Mouse (Mus musculus) liver, embryonic 15.5 days (tissue): ENCODE results near the gene Abcc10. TPM values are rescaled to one million over a fixed set of nuclear protein-coding genes. Genes with fewer than 3 reads are reported as not detected.

Experiments
- ATAC-seq: fragments of 200-750 bp; cut with Nextera tagmentation; 2 replicates; pipeline ENCODE4 v1.8.0; 2017; ENCODE audit warnings: moderate number of reproducible peaks, mild to moderate bottlenecking, moderate library complexity; ENCODE audit not compliant: insufficient read depth
- H3K27ac ChIP-seq: fragments of 300-500 bp; sonication (generic); replicated peaks from 2 replicates; pipeline ENCODE4 v1.5.1; 2015; ENCODE audit warnings: mild to moderate bottlenecking, inconsistent platforms
- H3K27me3 ChIP-seq: fragments of 300-500 bp; sonication (generic); 2 replicates; pipeline ENCODE4 v1.6.1; 2015; ENCODE audit warnings: mild to moderate bottlenecking, inconsistent platforms
- H3K36me3 ChIP-seq: fragments of 300-500 bp; sonication (generic); replicated peaks from 2 replicates; pipeline ENCODE4 v1.6.1; 2015; ENCODE audit warnings: moderate library complexity, mild to moderate bottlenecking, inconsistent platforms
- H3K4me1 ChIP-seq: fragments of 300-500 bp; sonication (generic); replicated peaks from 2 replicates; pipeline ENCODE4 v1.6.1; 2015; ENCODE audit warnings: inconsistent platforms
- H3K4me2 ChIP-seq: fragments of 300-500 bp; sonication (generic); 2 replicates; pipeline ENCODE4 v1.6.1; 2015; ENCODE audit warnings: moderate library complexity, mild to moderate bottlenecking, inconsistent platforms
- H3K4me3 ChIP-seq: fragments of 300-500 bp; sonication (generic); replicated peaks from 2 replicates; pipeline ENCODE4 v1.5.1; 2015; ENCODE audit warnings: mild to moderate bottlenecking, inconsistent platforms
- H3K9ac ChIP-seq: fragments of 300-500 bp; sonication (generic); 2 replicates; pipeline ENCODE4 v1.6.1; 2015; ENCODE audit warnings: moderate library complexity, mild to moderate bottlenecking, inconsistent platforms
- H3K9me3 ChIP-seq: fragments of 300-500 bp; sonication (generic); replicated peaks from 2 replicates; pipeline ENCODE4 v1.6.1; 2016; ENCODE audit warnings: inconsistent platforms
- WGBS: fragments of 180-500 bp; shearing (Covaris S2); methylation state at CpG from one replicate; pipeline ENCODE4 v1.1.7; 2015; ENCODE audit warnings: mixed read lengths; ENCODE audit not compliant: insufficient replicate concordance; 5-methylcytosine and 5-hydroxymethylcytosine counted together
- polyA plus RNA-seq: library from polyadenylated mRNA; unstranded; fragments of >200 nt; fragmentation: Nextera tagmentation; extraction: Ambion mirVana; gene quantifications from 2 replicates; pipeline ENCODE4 v1.2.1, GENCODE M21; 2015

The Abcc10 gene
- 1.8 and 2.0 TPM in 2 replicates for polyA plus RNA-seq

DNA sequence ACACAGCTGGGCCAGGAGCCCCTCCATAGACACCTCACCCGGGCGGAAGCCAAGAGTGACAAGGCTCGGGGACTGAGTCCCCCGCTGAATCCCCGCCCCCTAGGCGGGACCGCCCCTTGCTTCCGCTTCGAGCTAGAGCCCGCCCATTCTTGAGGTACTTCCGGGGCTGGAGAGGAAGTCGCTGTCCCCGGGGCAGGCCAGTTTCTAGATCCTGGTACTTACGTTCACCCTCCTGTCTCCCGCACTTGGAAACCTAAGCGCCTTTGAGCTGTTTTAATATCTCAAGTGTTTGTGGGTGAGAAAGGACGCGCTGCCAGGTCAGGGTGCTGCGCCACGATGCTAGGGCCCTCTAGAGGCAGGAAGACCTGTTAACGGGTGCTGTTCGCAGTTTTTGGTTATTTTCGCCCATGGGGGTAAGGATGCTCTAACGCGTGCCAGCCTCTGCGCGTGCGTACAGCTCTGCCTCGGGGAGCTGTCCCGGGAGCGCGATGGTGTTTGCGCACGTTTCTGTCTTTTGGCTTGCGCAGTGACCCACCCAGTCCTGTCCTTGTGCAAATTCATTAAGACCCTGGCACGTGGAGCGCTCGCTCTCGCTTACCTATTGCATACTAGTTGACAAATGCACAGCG lies at the start of gene Abcc10:
TSS of gene Abcc10 (minus strand) at position 447 of the 629 bp plus-strand sequence.
- Histone ChIP-seq H3K36me3 (no peaks in the 10 kb centered on the region), H3K9me3 (no peaks in the 10 kb centered on the region), H3K4me2 (peak within 1 kb of the TSS; percentile 98), H3K27ac (peak within 1 kb of the TSS; percentile 94), H3K4me1 (peaks cover 31% of the 10 kb centered on the region), H3K4me3 (peak within 1 kb of the TSS; percentile 86), H3K9ac (peak within 1 kb of the TSS; percentile 87), H3K27me3 (no peaks in the 10 kb centered on the region)
- WGBS: under 1% methylated on average over 40 of the region's 40 CpGs
- ATAC-seq: peak; percentile 98

DNA sequence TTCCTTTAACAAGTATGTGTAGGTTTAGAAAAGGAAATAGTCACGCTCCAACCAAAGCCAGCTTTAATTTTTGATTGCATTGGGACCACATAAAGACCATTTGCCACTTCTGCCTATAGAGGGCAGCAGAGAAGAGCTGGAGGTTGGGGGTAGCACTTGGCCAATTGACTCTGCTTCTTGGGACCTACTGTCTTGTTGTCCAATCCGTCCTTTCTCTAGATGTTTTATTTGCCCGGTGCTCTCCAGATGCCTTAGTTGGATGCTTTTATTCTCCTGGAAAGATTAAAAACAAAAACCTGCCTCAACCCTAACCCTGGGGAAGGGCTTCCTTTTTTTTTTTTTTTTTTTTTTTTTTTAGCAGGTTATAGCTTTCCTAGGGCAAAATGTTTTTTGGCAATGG lies 43.6 kb upstream of the Abcc10 start:
- Histone ChIP-seq H3K27ac (no peak overlapping the region), H3K36me3 (no peaks in the 10 kb centered on the region), H3K4me3 (no peak overlapping the region), H3K4me1 (no peaks in the 10 kb centered on the region), H3K9me3 (no peaks in the 10 kb centered on the region), H3K27me3 (peaks cover 6% of the 10 kb centered on the region; the same call in 1 of the 2 replicates), H3K9ac (no peak overlapping the region), H3K4me2 (no peak overlapping the region)
- 45% methylated on average over 3 of the region's 3 CpGs for WGBS
- ATAC-seq: no peak

DNA sequence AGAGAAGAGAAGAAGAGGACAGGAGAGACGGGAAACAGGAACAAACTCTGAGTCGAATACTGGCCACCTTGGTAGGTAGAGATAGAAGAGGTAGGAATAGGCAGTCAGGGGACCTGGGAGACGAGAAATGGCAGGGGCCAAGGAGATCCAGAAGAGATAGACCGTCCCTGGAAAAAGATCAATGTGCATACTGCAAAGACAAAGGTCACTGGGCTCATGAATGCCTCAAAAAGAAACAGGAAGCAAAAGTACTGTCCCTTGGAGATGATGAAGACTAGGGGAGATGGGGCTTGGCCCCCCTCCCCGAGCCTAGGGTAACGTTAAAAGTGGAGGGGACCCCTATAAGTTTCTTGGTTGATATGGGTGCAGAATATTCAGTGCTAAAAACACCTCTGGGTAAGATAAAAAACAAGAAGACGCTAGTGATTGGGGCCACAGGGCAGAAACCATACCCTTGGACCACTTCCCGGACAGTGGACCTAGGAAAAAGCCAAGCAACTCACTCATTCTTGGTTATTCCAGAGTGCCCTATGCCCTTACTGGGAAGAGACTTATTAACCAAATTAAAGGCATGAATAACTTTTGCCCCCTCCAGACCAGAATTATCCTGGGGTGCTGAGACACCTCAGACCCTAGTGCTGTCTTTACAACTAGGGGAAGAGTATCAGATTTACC lies 23.0 kb upstream of the Abcc10 start:
- WGBS: 59% methylated on average over 8 of the region's 8 CpGs
- no peak for ATAC-seq

DNA sequence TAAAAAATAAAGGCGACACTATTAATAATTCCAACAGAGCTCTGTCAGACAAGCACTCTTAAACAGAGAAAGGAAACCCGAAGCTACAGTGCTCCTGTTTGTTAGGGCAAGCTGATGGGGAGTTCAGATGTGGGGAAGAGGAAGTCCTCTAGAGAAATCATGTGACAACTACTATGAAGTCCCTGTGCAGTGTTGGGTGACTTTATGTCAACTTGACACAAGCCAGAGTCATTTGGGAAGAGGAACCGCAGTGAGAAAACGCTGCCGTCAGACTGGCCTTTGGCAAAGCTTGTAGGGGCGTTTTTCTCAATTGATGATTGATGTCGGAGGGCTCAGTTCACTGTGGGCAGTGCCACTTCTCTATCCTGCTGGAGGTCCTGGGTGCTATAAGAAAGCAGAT lies 13.1 kb upstream of the Abcc10 start:
- Histone ChIP-seq H3K4me3 (no peak overlapping the region), H3K4me1 (no peaks in the 10 kb centered on the region), H3K27ac (no peak overlapping the region), H3K9me3 (0 out of 2 replicates have a peak, but pooled peaks cover 2% of the 10 kb centered on the region), H3K4me2 (no peak overlapping the region), H3K27me3 (no peaks in the 10 kb centered on the region), H3K9ac (no peak overlapping the region), H3K36me3 (no peaks in the 10 kb centered on the region)
- no peak for ATAC-seq
- WGBS: 29% methylated on average over 7 of the region's 7 CpGs

More for the DNA sequence above, 23.0 kb upstream of the Abcc10 start:
- no peaks in the 10 kb centered on the region for H3K4me1 ChIP-seq
- no peak overlapping the region for H3K4me3 ChIP-seq
- no peak overlapping the region for H3K9ac ChIP-seq
- 0 out of 2 replicates have a peak, but pooled peaks cover 4% of the 10 kb centered on the region for H3K9me3 ChIP-seq
- H3K4me2 ChIP-seq: no peak overlapping the region
- H3K27me3 ChIP-seq: no peaks in the 10 kb centered on the region
- no peaks in the 10 kb centered on the region for H3K36me3 ChIP-seq
- no peak overlapping the region for H3K27ac ChIP-seq

DNA sequence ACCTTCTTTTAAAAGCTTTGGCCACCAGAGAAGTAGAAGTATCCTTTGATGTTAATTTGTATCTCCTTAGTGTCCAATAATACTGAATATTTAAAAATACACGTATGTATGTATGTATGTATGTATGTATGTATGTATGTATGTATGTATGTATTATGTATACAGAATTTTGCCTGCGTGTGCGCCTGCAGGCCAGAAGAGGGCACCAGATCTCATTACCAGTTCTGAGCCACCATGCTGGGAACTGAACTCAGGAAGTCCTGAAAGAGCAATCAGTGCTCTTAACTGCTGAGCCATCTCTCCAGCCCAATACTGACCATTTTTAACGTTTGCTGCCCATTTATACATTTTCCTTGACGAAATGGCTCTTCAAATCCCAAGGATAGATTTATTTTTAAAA lies 8.3 kb upstream of the Abcc10 start:
- 13% methylated on average over 5 of the region's 5 CpGs for WGBS
- Histone ChIP-seq H3K27ac (no peak overlapping the region), H3K27me3 (no peaks in the 10 kb centered on the region), H3K9me3 (no peaks in the 10 kb centered on the region), H3K36me3 (no peaks in the 10 kb centered on the region), H3K9ac (no peak overlapping the region), H3K4me3 (no peak overlapping the region), H3K4me2 (no peak overlapping the region), H3K4me1 (peaks cover 9% of the 10 kb centered on the region)
- ATAC-seq: no peak

DNA sequence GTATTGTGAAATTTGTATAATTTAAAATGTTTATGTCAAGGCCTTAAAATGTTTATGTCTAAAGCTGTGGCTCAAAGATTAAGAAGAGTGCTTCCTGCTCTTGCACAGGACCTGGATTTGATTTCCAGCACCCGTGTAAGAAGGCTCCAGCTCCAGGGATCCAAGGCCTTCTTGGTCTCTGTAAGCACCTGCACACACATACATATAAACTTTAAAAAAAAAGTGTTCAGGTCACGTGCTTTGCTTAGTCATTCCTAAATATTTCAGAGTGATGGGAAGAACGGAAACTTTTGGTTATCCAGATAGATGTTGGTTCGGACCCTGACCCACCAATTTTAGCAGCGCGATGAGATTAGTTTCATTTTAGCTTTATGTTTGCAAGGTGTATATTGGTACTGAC lies 571 bp upstream of the Abcc10 start:
- Histone ChIP-seq H3K4me2 (peak overlapping the region; percentile 98), H3K36me3 (no peaks in the 10 kb centered on the region), H3K9me3 (no peaks in the 10 kb centered on the region), H3K4me3 (peak overlapping the region; percentile 86), H3K9ac (no peak overlapping the region), H3K27ac (peak overlapping the region; percentile 94), H3K27me3 (no peaks in the 10 kb centered on the region), H3K4me1 (peaks cover 31% of the 10 kb centered on the region)
- no peak for ATAC-seq
- WGBS: 62% methylated on average over 6 of the region's 6 CpGs

DNA sequence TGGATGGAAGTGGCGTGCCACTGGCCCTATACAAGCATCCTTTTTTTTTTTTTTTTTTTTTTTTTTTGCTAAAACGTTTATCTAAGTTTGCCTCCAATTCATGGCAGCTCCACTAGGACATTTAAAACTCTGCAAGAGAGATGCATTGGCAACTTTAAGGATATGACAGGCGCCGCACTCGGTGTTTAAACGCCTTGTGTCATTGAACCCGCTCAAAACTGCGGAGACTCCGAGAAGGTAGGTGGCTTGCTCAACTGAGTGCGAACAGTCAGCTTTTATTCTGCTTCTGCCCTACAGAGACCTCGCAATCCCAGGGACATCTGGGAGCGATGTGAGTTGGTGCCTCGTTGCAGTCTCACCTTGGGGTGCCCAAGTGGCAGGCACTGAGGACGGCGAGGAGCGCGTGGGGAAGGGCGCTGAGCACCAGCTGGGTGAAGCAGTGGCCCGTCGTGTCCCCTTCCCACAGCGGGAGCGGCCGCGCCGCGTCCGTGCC lies 693 bp downstream of the Abcc10 start:
- Histone ChIP-seq H3K9ac (peak overlapping the region; percentile 87), H3K9me3 (no peaks in the 10 kb centered on the region), H3K4me3 (peak overlapping the region; percentile 86), H3K36me3 (no peaks in the 10 kb centered on the region), H3K4me2 (peak overlapping the region; percentile 98), H3K4me1 (peaks cover 31% of the 10 kb centered on the region), H3K27me3 (no peaks in the 10 kb centered on the region), H3K27ac (peak overlapping the region; percentile 94)
- 7% methylated on average over 27 of the region's 27 CpGs for WGBS
- no peak; the same call in 1 of the 2 replicates for ATAC-seq

DNA sequence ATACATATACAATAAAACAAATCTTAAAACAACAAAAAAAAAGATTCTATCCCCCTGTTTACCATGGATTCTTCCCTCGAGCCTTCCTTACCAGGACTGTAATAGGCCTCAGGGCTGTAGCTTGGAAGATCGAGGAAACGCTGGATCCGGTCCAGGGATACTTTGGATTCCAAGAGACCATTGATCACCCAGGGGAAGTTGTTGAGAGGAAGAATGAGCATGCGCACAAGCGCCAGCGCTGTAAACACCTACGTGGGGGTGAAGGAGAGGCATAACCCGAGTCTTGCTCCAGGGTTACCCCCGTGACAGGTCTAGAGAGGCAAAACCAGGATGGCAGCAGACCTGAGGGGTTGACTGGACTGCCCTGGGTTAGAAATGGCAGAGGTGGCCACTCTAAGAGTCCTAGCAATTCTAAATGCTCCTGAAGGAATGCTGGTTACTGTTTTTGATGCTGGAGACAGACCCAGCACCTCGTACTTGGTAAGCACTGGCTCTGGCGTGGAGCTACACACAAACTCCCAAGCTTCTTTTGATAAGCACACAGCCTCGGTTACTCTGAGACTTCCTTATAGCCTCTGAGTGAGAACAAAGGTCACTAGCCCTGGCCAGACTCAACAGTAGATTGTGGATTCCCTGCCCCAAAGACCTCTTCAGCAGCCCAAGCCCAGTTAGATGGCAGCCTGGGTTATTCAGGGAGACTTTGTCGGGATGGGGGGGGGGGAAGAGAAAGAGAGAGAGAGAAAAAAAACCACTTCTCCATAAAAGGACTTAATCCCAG lies 5.9 kb downstream of the Abcc10 start:
- WGBS: 68% methylated on average over 14 of the region's 14 CpGs
- no peak for ATAC-seq
- no peak overlapping the region for H3K27ac ChIP-seq

DNA sequence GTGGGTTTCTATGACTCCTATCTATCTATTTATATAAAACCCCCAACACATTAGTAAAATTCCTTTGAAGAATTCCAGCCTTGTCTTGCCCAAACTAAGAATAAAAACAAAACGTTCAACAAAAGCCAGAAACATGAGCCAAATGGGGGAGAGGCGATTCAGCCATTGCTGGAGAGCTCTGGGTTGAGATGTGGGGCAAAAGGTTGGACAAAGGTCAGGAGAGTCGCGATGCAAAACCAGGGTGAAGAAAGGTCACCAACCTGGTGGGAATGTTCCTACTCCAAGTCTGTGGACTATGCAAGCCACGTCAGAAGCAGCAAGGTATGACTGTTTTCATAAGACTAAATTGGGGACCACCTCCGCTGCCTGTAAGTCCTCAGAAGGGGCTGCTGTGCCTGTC lies 7.7 kb downstream of the Abcc10 start:
- no peak for ATAC-seq
- no peaks in the 10 kb centered on the region for H3K27me3 ChIP-seq
- H3K4me1 ChIP-seq: 0 out of 2 replicates have a peak, but pooled peaks cover 4% of the 10 kb centered on the region
- H3K36me3 ChIP-seq: no peaks in the 10 kb centered on the region
- no peak overlapping the region for H3K27ac ChIP-seq
- H3K4me3 ChIP-seq: no peak overlapping the region
- 64% methylated on average over 6 of the region's 6 CpGs for WGBS
- no peaks in the 10 kb centered on the region for H3K9me3 ChIP-seq
- no peak overlapping the region for H3K9ac ChIP-seq
- no peak overlapping the region for H3K4me2 ChIP-seq

More for the DNA sequence above, 5.9 kb downstream of the Abcc10 start:
- H3K4me3 ChIP-seq: no peak overlapping the region
- peaks cover 9% of the 10 kb centered on the region for H3K4me1 ChIP-seq
- no peaks in the 10 kb centered on the region for H3K27me3 ChIP-seq
- H3K9ac ChIP-seq: no peak overlapping the region
- H3K4me2 ChIP-seq: no peak overlapping the region
- no peaks in the 10 kb centered on the region for H3K36me3 ChIP-seq
- H3K9me3 ChIP-seq: no peaks in the 10 kb centered on the region

DNA sequence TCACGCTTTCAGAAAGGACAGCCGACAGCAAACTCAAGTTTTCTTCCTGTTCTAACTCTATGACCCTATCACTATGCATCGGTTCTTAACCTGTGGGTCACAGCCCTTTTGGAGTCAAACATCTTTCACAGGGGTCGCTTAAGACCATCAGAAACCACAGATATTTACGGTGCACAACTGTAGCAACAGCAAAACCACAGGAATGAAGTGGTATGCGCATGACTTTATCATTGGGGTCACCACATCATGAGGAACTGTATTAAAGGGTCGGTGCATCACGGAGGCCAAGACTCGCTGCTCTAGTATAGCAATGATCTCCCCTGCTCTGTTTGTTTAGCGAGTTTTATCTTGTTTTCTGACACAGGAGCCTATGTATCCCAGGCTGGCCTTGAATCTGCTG lies 12.3 kb downstream of the Abcc10 start:
- no peak overlapping the region for H3K4me2 ChIP-seq
- H3K9ac ChIP-seq: no peak overlapping the region
- no peaks in the 10 kb centered on the region for H3K36me3 ChIP-seq
- no peak overlapping the region for H3K4me3 ChIP-seq
- H3K9me3 ChIP-seq: no peaks in the 10 kb centered on the region
- no peak for ATAC-seq
- H3K27me3 ChIP-seq: no peaks in the 10 kb centered on the region
- H3K4me1 ChIP-seq: 0 out of 2 replicates have a peak, but pooled peaks cover 3% of the 10 kb centered on the region
- 63% methylated on average over 10 of the region's 10 CpGs for WGBS
- H3K27ac ChIP-seq: no peak overlapping the region
